Mouse (Mus musculus): ENCODE measurements around the gene 1700016K19Rik. TPM values are rescaled to one million over a fixed set of nuclear protein-coding genes. Genes with fewer than 3 reads are reported as not detected.

1700016K19Rik gene
- total RNA-seq, 2 experiments from 2014 or later = not detected

Other genes starting within 250 kb of the 1700016K19Rik start
- gene Doc2b, start 203.9 kb upstream of the 1700016K19Rik start, total RNA-seq (2021) = 1 to 10 TPM in 1 of 2 experiments, under 1 TPM in 1; 0.84 to 1.1 TPM
- gene Rph3al, start 61.5 kb upstream of the 1700016K19Rik start, total RNA-seq (2021) = 10 to 100 TPM in 1 of 2 experiments, 1 to 10 TPM in 1; 9.4 to 11.0 TPM
- gene Rflnb, start 27.9 kb downstream of the 1700016K19Rik start, total RNA-seq (2021) = 10 to 100 TPM; 16.2 to 23.1 TPM
- 10 to 100 TPM; 20.2 TPM for gene Vps53, start 179.7 kb downstream of the 1700016K19Rik start, total RNA-seq (2021)
- gene Fam57a, start 179.8 kb downstream of the 1700016K19Rik start, total RNA-seq (2021) = 1 to 10 TPM; 1.8 TPM
- not detected for gene Dbil5, start 217.7 kb downstream of the 1700016K19Rik start, total RNA-seq (2021)
- 1 to 10 TPM; 1.6 to 4.0 TPM for gene Gemin4, start 217.8 kb downstream of the 1700016K19Rik start, total RNA-seq (2021)
- gene Mrm3, start 243.8 kb downstream of the 1700016K19Rik start, total RNA-seq (2021) = 10 to 100 TPM; 11.0 to 13.9 TPM
- gene Glod4, start 243.8 kb downstream of the 1700016K19Rik start, total RNA-seq (2021) = 10 to 100 TPM; 16.6 to 17.2 TPM

Data from gastrocnemius, postnatal 36 days (tissue).